Mouse (Mus musculus): ENCODE results near the gene Lrmda. TPM values are rescaled to one million over a fixed set of nuclear protein-coding genes. Genes with fewer than 3 reads are reported as not detected.
A peak's percentile ranks its signal among the peaks of the same experiment; 100 is the strongest.
"Not testable (repeated sequence)": the region's sequence is repeated elsewhere in the genome, so short reads cannot be mapped to it uniquely, and the experiment has no call there.

Lrmda gene
- total RNA-seq, 4 experiments from 2014 or later = 1.2 to 2.4 (median 1.3) TPM

- no peak for DNase-seq (ENCODE audit: low spot score in 2 of 2)
These were observed 740.2 kb downstream of the Lrmda start for GRCm38 (mm10) chr14:22759673-22760072.

- DNase-seq (ENCODE audit: low spot score in 2 of 2) = no peak
These were observed 740.9 kb downstream of the Lrmda start for GRCm38 (mm10) chr14:22760241-22761039.

GRCm38 (mm10) chr14:22781709-22782108 lies 762.2 kb downstream of the Lrmda start:
- no peak for DNase-seq (ENCODE audit: low spot score in 2 of 2)

- DNase-seq (ENCODE audit: low spot score in 2 of 2) = no peak
These were observed 762.9 kb downstream of the Lrmda start for GRCm38 (mm10) chr14:22782365-22782764.

- no peak for DNase-seq (ENCODE audit: low spot score in 2 of 2)
These were observed 764.0 kb downstream of the Lrmda start for GRCm38 (mm10) chr14:22783211-22784161.

- DNase-seq (ENCODE audit: low spot score in 2 of 2) = no peak
These were observed 780.5 kb downstream of the Lrmda start for GRCm38 (mm10) chr14:22800020-22800419.

GRCm38 (mm10) chr14:22800871-22801636 lies 781.5 kb downstream of the Lrmda start:
- DNase-seq (ENCODE audit: low spot score in 2 of 2) = no peak

- DNase-seq (ENCODE audit: low spot score in 2 of 2) = not testable (repeated sequence)
These were observed 782.2 kb downstream of the Lrmda start for GRCm38 (mm10) chr14:22801714-22802113.

- no peak for DNase-seq (ENCODE audit: low spot score in 2 of 2)
These were observed 787.8 kb downstream of the Lrmda start for GRCm38 (mm10) chr14:22807324-22807723.

GRCm38 (mm10) chr14:22807726-22808594 lies 788.4 kb downstream of the Lrmda start:
- DNase-seq (ENCODE audit: low spot score in 2 of 2) = peak; percentile 18 to 45

- no peak for DNase-seq (ENCODE audit: low spot score in 2 of 2)
These were observed 789.2 kb downstream of the Lrmda start for GRCm38 (mm10) chr14:22808595-22809166.

- no peak for DNase-seq (ENCODE audit: low spot score in 2 of 2)
These were observed 789.7 kb downstream of the Lrmda start for GRCm38 (mm10) chr14:22809229-22809628.

GRCm38 (mm10) chr14:22810531-22810930 lies 791.0 kb downstream of the Lrmda start:
- no peak for DNase-seq (ENCODE audit: low spot score in 2 of 2)

GRCm38 (mm10) chr14:22812824-22813223 lies 793.3 kb downstream of the Lrmda start:
- no peak for DNase-seq (ENCODE audit: low spot score in 2 of 2)

- no peak for DNase-seq (ENCODE audit: low spot score in 2 of 2)
These were observed 793.9 kb downstream of the Lrmda start for GRCm38 (mm10) chr14:22813389-22813788.

- no peak for DNase-seq (ENCODE audit: low spot score in 2 of 2)
These were observed 795.4 kb downstream of the Lrmda start for GRCm38 (mm10) chr14:22814811-22815345.

- DNase-seq (ENCODE audit: low spot score in 2 of 2) = no peak
These were observed 798.1 kb downstream of the Lrmda start for GRCm38 (mm10) chr14:22817346-22818201.

GRCm38 (mm10) chr14:22818202-22818530 lies 798.7 kb downstream of the Lrmda start:
- DNase-seq (ENCODE audit: low spot score in 2 of 2) = no peak

GRCm38 (mm10) chr14:22822942-22823341 lies 803.4 kb downstream of the Lrmda start:
- no peak for DNase-seq (ENCODE audit: low spot score in 2 of 2)

Measured in left cerebral cortex, adult 8-10 months (tissue).